19 mouse cellular contexts compared by ENCODE assay signal in genomic region chr12:97397850-97398581, GRCm38 (mm10).
DNase-seq lines count a peak whose midpoint lies in the region; ATAC-seq and TF ChIP-seq lines count a peak whose summit lies in the region.
"Had no signal": no experiment of that assay in that cellular context is flagged by ENCODE, and none has a peak within 500 bp of the region (broad histone marks: within the 10 kb centered on the region; RNA-seq: fewer than 3 reads in every experiment).

No protein-coding gene starts in this region.

- DNase-seq in kidney, adult 8-10 months = no peak
- DNase-seq in lung, embryonic 14.5 days = peak; percentile 39
- no peak for DNase-seq in lung, postnatal 36 days
- DNase-seq in brain, adult 2 months (ENCODE audit: low read depth, low spot score) = peak; percentile 54
- no peak for DNase-seq in adrenal gland, adult 2 months
- DNase-seq: cerebellum, adult 9-10 months; gastrocnemius, postnatal 36 days; lung, postnatal 4 days; thymus, adult 18-20 months; thymus, postnatal 4 days had no signal

- H3K9ac ChIP-seq in kidney, embryonic 15.5 days = no peak overlapping the region
- H3K9ac ChIP-seq in lung, embryonic 14.5 days = no peak overlapping the region
- no peak overlapping the region for H3K9ac ChIP-seq in forebrain, embryonic 16.5 days (replicated peaks; ENCODE audit: low read depth, low read length)
- H3K9ac ChIP-seq: heart, embryonic 15.5 days; limb, embryonic 15.5 days; liver, embryonic 15.5 days had no signal

- peak; percentile 52; the same call in 1 of the 2 replicates for ATAC-seq in kidney, embryonic 15.5 days (replicated peaks; ENCODE audit: low FRiP score)
- ATAC-seq in lung, embryonic 14.5 days (ENCODE audit: insufficient read depth) = peak; percentile 65; the same call in 1 of the 2 replicates
- peak; percentile 63 for ATAC-seq in forebrain, embryonic 16.5 days
- ATAC-seq: hindbrain, embryonic 16.5 days; intestine, embryonic 16.5 days had no signal

- H3K4me3 ChIP-seq in kidney, embryonic 15.5 days (replicated peaks) = no peak overlapping the region
- H3K4me3 ChIP-seq in lung, embryonic 14.5 days (ENCODE audit: low read depth, low read length) = no peak overlapping the region
- no peak overlapping the region for H3K4me3 ChIP-seq in forebrain, embryonic 16.5 days (replicated peaks; ENCODE audit: low read length)
- H3K4me3 ChIP-seq: erythroblast, embryonic 14.5 days; heart, embryonic 15.5 days; limb, embryonic 15.5 days; liver, embryonic 15.5 days; midbrain, embryonic 10.5 days had no signal

- H3K36me3 ChIP-seq in kidney, embryonic 15.5 days = no peaks in the 10 kb centered on the region
- H3K36me3 ChIP-seq in lung, embryonic 14.5 days (ENCODE audit: insufficient read depth) = no peaks in the 10 kb centered on the region
- H3K36me3 ChIP-seq in forebrain, embryonic 16.5 days (ENCODE audit: control insufficient read depth, insufficient read depth) = no peaks in the 10 kb centered on the region
- H3K36me3 ChIP-seq: heart, embryonic 15.5 days; limb, embryonic 15.5 days; liver, embryonic 15.5 days; midbrain, embryonic 10.5 days had no signal

- 0 out of 2 replicates have a peak, but pooled peaks cover 7% of the 10 kb centered on the region for H3K4me1 ChIP-seq in kidney, embryonic 15.5 days
- H3K4me1 ChIP-seq in lung, embryonic 14.5 days (ENCODE audit: insufficient read depth) = no peaks in the 10 kb centered on the region
- H3K4me1 ChIP-seq in forebrain, embryonic 16.5 days (replicated peaks; ENCODE audit: control insufficient read depth, insufficient read depth, low read length) = peaks cover 6% of the 10 kb centered on the region
- H3K4me1 ChIP-seq: heart, embryonic 15.5 days; limb, embryonic 15.5 days; liver, embryonic 15.5 days had no signal

- H3K9me3 ChIP-seq in kidney, embryonic 15.5 days (replicated peaks) = no peaks in the 10 kb centered on the region
- H3K9me3 ChIP-seq in lung, embryonic 14.5 days (ENCODE audit: low read depth, low read length) = no peaks in the 10 kb centered on the region
- no peaks in the 10 kb centered on the region for H3K9me3 ChIP-seq in forebrain, embryonic 16.5 days (ENCODE audit: control insufficient read depth, low read length)
- H3K9me3 ChIP-seq: heart, embryonic 15.5 days; limb, embryonic 15.5 days; liver, embryonic 15.5 days; midbrain, embryonic 10.5 days had no signal

- TF ChIP-seq CTCF in lung, embryonic 14.5 days (IDR thresholded peaks at IDR 0.05; ENCODE audit: low read depth) = no peak

- no peaks in the 10 kb centered on the region for H3K27me3 ChIP-seq in kidney, embryonic 15.5 days
- H3K27me3 ChIP-seq in lung, embryonic 14.5 days (ENCODE audit: insufficient read depth, low read length) = no peaks in the 10 kb centered on the region
- H3K27me3 ChIP-seq in forebrain, embryonic 16.5 days (replicated peaks; ENCODE audit: control insufficient read depth, insufficient read depth, low read length) = no peaks in the 10 kb centered on the region
- H3K27me3 ChIP-seq: heart, embryonic 15.5 days; limb, embryonic 15.5 days; liver, embryonic 15.5 days had no signal

- no peak overlapping the region for H3K4me2 ChIP-seq in kidney, embryonic 15.5 days
- H3K4me2 ChIP-seq in lung, embryonic 14.5 days = no peak overlapping the region
- H3K4me2 ChIP-seq in forebrain, embryonic 16.5 days (ENCODE audit: low read length) = no peak overlapping the region
- H3K4me2 ChIP-seq: heart, embryonic 15.5 days; limb, embryonic 15.5 days; liver, embryonic 15.5 days had no signal

- 39% methylated on average over 5 of the region's 7 CpGs for WGBS in kidney, embryonic 15.5 days
- 57% methylated on average over 5 of the region's 7 CpGs for whole genome bisulfite sequencing in lung, embryonic 14.5 days
- 57% methylated on average over 5 of the region's 7 CpGs for WGBS in forebrain, embryonic 16.5 days

- no peak overlapping the region for H3K27ac ChIP-seq in kidney, embryonic 15.5 days
- no peak overlapping the region for H3K27ac ChIP-seq in lung, embryonic 14.5 days (ENCODE audit: low read depth)
- no peak overlapping the region for H3K27ac ChIP-seq in forebrain, embryonic 16.5 days (ENCODE audit: low read length)
- H3K27ac ChIP-seq: heart, embryonic 15.5 days; limb, embryonic 15.5 days; liver, embryonic 15.5 days; midbrain, embryonic 10.5 days had no signal

Comparison
In these comparisons a context has a peak if more than half of its experiments do, and no peak if none do; other contexts are left out.
1. DNase-seq: peak in lung, embryonic 14.5 days (single experiment) and brain, adult 2 months (single experiment); none in kidney, adult 8-10 months (0 of 2), lung, postnatal 36 days (single experiment) and adrenal gland, adult 2 months (single experiment).
2. Peak in every context shown above with its lines, with median percentiles within 50 percentile points of each other: ATAC-seq.